Mouse (Mus musculus): ENCODE measurements around the gene Tbc1d9b.
A peak's percentile ranks its signal among the peaks of the same experiment; 100 is the strongest.

The Tbc1d9b gene

GRCm38 (mm10) chr11:50134136-50134859 lies 3.1 kb downstream of the Tbc1d9b start:
- no peak for DNase-seq (ENCODE audit: extremely low spot score, low read depth, low spot score)

DNA sequence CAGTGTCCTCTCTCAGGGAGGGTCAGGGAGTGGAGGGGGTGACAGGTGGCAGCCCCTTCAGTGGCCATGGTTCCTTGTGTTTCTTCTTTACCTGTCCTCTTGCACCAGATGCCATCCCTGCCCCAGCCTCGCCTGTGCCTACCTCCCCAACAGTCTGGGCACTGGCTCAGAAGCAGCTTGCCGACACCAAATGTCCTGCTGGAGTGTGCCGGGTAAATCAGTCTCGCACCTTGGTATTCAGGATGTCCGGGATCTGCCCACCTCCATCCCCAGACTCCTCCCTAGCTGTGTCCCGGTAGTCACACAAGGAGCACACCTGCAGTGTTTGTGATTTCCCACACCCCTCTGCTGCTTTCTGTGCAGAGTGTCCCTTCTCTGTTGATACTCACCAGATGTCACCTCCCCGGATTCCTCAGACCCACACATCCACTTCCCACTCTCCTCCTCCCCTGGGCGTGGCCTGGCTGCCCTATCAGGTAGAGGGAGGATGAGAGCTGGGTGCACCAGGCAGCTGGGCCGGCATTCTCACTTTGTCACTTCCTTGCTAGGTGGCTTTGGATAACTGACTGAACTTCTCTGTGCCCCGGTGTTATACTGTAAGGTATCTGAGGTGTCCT lies 7.1 kb downstream of the Tbc1d9b start:
- no peak for DNase-seq (ENCODE audit: extremely low spot score, low read depth, low spot score)

- no peak for DNase-seq (ENCODE audit: extremely low spot score, low read depth, low spot score)
These were observed 8.4 kb downstream of the Tbc1d9b start for GRCm38 (mm10) chr11:50139571-50139970.

DNA sequence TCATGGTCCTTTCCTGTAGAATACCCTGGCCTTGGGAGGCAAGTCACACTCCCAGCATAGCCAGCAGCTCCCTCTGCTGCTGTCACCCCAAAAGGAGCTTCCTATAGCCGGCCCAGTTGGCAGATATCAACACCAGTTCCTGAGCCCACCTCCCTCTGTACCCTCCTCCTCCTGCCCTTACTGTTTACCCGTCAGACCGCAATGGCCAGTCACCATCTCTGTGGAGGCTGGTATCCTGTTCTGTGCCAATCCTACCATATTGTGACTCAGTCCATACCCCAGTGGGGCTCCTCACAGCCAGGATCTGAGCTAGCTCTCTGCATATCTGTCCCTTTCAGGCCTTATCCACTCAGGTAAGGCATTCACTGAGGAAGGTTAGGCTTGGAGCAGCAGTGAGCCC lies 14.3 kb downstream of the Tbc1d9b start:
- no peak for DNase-seq (ENCODE audit: extremely low spot score, low read depth, low spot score)

GRCm38 (mm10) chr11:50146121-50146520 lies 14.9 kb downstream of the Tbc1d9b start:
- DNase-seq (ENCODE audit: extremely low spot score, low read depth, low spot score) = no peak

GRCm38 (mm10) chr11:50147267-50147957 lies 16.2 kb downstream of the Tbc1d9b start:
- DNase-seq (ENCODE audit: extremely low spot score, low read depth, low spot score) = no peak

DNA sequence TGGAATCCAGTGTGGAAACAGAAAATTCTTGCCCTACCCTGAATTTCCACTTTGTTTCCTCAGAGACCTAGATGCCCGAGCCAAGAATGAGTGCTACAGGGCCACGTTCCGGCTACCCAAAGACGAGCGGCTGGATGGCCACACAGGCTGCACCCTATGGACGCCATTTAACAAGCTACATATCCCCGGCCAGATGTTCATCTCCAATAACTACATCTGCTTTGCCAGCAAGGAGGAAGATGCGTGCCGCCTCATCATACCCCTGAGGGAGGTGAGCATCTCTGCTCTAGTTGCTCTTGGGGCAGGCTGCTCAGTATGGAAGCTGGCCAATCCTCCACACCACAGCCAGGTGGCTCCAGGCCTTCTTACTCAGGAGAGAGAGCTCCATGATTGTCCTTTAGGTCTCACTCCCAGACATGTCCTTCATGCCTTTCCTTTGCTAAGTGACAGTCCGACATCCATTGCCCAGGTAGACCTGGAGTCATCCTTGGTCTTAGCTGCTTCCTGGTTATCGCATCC lies 16.8 kb downstream of the Tbc1d9b start:
- DNase-seq (ENCODE audit: extremely low spot score, low read depth, low spot score) = no peak

DNA sequence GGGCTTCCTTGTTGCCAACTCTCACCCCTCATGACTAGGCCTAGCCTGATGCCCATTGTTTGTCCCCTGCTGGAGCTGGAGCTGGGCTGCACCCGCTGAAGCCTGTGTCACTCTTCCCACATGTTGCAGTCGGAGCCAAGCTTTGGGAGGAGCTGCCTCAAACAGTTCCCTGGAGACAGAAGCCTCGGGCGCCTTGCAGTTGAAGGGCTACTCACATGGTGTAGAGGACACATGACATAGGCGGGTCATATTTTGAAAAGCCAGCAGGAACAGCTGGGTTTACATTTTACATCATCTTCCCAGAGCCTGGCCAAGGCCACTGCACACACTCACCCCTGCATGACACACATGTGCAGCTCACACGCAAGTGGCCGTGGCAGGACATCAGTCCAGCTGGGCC lies 18.0 kb downstream of the Tbc1d9b start:
- no peak for DNase-seq (ENCODE audit: extremely low spot score, low read depth, low spot score)

GRCm38 (mm10) chr11:50149603-50150150 lies 18.5 kb downstream of the Tbc1d9b start:
- no peak for DNase-seq (ENCODE audit: extremely low spot score, low read depth, low spot score)

DNA sequence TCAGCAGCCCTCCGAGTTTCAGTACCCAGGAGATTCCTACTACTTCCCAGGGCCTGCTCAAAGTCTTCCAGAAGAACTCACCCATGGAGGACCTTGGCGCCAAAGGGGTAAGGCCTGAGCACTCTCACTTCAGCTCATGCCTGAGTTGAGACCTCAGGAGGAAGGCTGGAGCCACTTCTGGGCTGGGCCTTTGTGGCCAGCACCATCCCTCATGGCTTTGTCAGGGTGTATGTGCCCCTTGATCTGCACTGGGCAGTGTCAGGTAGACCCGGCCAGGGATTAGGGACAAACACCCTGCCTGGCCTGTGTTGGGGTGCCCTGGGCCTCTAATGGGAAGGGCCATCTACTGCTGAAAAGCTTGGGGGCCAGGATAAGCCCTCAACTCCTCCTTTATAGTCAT lies 20.2 kb downstream of the Tbc1d9b start:
- no peak for DNase-seq (ENCODE audit: extremely low spot score, low read depth, low spot score)

- no peak for DNase-seq (ENCODE audit: extremely low spot score, low read depth, low spot score)
These were observed 23.0 kb downstream of the Tbc1d9b start for GRCm38 (mm10) chr11:50154166-50154565.

- no peak for DNase-seq (ENCODE audit: extremely low spot score, low read depth, low spot score)
These were observed 23.8 kb downstream of the Tbc1d9b start for GRCm38 (mm10) chr11:50154777-50155520.

GRCm38 (mm10) chr11:50155785-50156184 lies 24.6 kb downstream of the Tbc1d9b start:
- no peak for DNase-seq (ENCODE audit: extremely low spot score, low read depth, low spot score)

- DNase-seq (ENCODE audit: extremely low spot score, low read depth, low spot score) = no peak
These were observed 25.6 kb downstream of the Tbc1d9b start for GRCm38 (mm10) chr11:50156725-50157258.

GRCm38 (mm10) chr11:50158346-50158745 lies 27.1 kb downstream of the Tbc1d9b start:
- DNase-seq (ENCODE audit: extremely low spot score, low read depth, low spot score) = no peak

DNA sequence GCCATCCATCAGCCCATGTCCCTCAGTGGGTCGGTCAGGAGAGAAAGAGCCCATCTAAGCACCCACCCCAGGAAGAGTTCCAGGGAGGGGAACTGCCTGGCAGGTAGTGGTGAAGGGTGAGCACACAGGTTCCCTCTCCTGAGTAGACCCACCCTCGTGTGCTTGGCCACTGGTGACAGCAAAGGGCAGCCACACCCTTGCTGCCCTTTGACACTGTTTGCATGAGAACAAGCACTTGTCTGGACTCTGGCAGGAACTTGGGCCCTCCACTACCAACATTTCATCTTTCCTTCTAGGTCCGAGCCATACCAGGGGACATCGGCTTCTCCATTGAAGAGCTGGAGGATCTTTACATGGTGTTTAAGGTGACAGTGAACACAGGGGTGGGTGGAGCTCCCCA lies 28.2 kb downstream of the Tbc1d9b start:
- no peak for DNase-seq (ENCODE audit: extremely low spot score, low read depth, low spot score)

- peak; percentile 30 for DNase-seq (ENCODE audit: extremely low spot score, low read depth, low spot score)
These were observed 30.5 kb downstream of the Tbc1d9b start for GRCm38 (mm10) chr11:50161578-50162304.

DNA sequence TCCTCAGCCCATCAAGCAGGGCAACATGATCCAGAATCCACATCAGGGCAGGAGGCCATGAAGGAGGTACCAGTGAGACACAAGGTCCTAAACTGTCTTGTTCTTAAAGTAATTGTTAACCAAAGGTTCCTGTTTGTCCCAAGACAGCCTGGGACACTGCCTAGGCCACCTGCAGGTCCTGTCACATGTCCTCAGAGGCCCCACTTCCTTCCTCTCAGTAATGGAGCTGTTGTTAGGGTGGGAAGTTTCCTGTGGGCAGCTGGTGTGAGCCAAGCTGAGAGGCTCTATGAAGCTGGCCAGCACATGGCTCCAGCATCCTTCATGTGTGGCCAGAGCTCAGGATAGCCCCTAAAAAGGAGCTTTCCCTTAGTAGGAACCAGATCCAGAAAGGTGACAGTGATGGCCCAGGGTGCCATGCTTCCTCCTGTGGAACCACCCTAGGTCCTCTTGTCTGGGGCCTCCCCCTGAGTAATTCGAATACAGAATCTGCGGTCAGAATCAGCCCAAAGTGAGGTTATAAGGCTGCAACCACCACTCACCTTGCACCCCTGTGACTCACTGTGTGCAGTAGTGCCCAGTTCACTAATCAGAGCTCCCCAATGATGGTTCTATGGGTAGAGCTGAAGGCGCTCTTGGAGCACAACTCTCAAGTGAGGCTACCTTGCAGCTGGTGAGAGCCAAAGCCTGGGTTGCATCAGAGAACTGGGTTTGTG lies 31.3 kb downstream of the Tbc1d9b start:
- DNase-seq (ENCODE audit: extremely low spot score, low read depth, low spot score) = no peak

DNA sequence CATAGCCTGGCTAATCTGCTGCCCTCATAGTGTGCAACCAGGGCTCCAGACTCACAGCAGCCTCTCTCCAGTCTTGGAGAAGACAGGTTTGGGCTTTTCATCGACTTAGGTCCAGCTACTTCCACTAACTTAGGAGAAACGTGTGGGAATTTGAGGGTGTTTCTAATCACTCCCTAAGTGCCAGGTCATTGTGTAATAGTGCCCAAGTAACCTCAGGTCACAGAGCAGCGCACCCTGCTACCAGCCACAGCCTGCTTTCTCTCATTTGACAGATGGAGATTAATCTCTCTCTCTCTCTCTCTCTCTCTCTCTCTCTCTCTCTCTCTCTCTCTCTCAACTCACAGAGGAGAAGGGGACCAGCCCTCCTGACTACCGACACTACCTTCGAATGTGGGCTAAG lies 37.2 kb downstream of the Tbc1d9b start:
- no peak for DNase-seq (ENCODE audit: extremely low spot score, low read depth, low spot score)
